Mouse (Mus musculus) lung, postnatal 0 days (tissue): Measurements from ENCODE around the gene Ddx51.

Experiments
- CTCF ChIP-seq: IDR thresholded peaks from 2 replicates; pipeline ENCODE4 v1.5.1; 2016; ENCODE audit warnings: antibody characterized with exemption, mild to moderate bottlenecking
- EP300 ChIP-seq: IDR thresholded peaks from 2 replicates; pipeline ENCODE4 v1.6.1; 2016; ENCODE audit warnings: antibody characterized with exemption, mild to moderate bottlenecking, control low read depth

DNA sequence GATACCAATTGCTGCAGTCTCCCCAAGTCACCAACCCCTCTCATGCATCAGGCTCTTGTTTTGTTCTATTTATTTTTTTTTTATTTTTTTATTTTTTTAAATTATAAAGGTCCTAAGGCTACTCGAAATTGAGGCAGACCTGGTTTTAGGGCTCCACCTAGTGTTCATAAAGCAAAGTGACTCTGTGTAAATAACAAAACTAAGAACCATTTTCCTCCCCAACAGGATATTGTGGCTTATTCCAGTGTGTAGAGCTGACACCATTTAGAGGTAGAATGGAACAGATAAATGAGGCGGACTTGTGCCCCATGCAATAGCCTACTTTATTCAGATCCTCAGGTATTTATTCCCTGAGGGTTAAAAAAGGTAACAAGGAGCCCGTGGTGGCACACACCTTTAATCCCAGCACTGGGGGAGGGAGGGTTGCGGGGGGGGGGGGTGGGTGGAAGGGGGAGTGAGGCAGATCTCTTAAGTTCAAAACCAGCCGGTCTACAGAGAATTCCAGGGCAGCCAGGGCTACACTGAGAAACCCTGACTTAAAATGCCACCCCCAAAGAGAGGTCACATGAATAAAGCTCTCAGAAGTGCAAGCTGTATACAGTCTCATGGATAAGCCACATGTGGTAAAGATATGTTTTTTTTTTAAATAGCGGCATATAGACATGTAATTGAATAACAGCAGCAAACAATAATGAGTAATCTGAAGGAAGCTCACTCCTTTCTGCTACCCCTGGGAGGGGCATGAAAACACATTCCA lies 17.1 kb upstream of the Ddx51 start:
- TF ChIP-seq CTCF: peak; percentile 77
- no peak for TF ChIP-seq EP300
